In the genomic region with DNA sequence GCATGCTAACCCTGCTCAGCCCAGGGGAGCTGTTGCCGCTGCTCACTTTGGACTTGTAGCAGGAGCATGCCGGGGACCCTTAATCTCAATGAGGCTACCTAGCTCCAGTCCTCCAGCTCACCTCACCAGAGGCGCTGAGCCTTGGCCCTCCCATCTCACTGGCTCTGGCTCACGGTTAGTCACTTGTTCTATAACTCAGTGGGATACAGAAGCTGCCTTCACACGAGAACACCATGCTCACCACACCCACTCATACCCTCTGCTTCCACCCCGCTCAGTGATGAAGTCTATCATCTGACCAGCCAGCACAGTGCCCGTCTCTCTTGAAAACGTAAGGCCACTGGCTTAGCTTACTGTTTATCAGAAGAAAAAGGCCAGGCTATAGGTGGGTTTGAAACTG, we compare ENCODE assay signal across 28 mouse cellular contexts. TPM values are rescaled to one million over a fixed set of nuclear protein-coding genes. Genes with fewer than 3 reads are reported as not detected.
DNase-seq lines count a peak whose midpoint lies in the region; ATAC-seq lines count a peak whose summit lies in the region.
"Had no signal": no experiment of that assay in that cellular context is flagged by ENCODE, and none has a peak within 500 bp of the region (broad histone marks: within the 10 kb centered on the region; RNA-seq: fewer than 3 reads in every experiment).

No protein-coding gene starts in this region.

- peak; percentile 96 for ATAC-seq in frontal cortex, adult (ENCODE audit: low TSS enrichment)
- ATAC-seq: forebrain, embryonic 14.5 days; forebrain, embryonic 16.5 days had no signal

- no peak for DNase-seq in frontal cortex, postnatal 10 days (ENCODE audit: low spot score in 2 of 2)
- DNase-seq in heart, embryonic 10.5 days (ENCODE audit: low spot score), result peak; percentile 64
- DNase-seq in heart, postnatal 10 days, result no peak
- peak; percentile 48 for DNase-seq in right cerebral cortex, adult 18-20 months
- DNase-seq in right cerebral cortex, postnatal 14 days, result no peak
- peak; percentile 32 for DNase-seq in telencephalon, adult 2 months (ENCODE audit: low read depth, low spot score)
- no peak for DNase-seq in adrenal gland, adult 8-10 months
- DNase-seq: adrenal gland, adult 2 months; adrenal gland, postnatal 14 days; adrenal gland, postnatal 36 days; cerebellum, adult 11-12 months; cerebellum, adult 2 months; cerebellum, adult 9-11 months; cerebellum, postnatal 14 days; cerebellum, postnatal 36 days; embryo, embryonic 11 days had no signal

- WGBS in heart, embryonic 10.5 days, result 88% methylated on average over 8 of the region's 8 CpGs

- peaks cover 16% of the 10 kb centered on the region for H3K4me1 ChIP-seq in heart, embryonic 10.5 days
- H3K4me1 ChIP-seq: embryonic facial prominence, embryonic 13.5 days; embryonic facial prominence, embryonic 15.5 days; forebrain, embryonic 10.5 days; forebrain, embryonic 12.5 days had no signal

- H3K27ac ChIP-seq in heart, embryonic 10.5 days, result no peak overlapping the region
- H3K27ac ChIP-seq: embryonic facial prominence, embryonic 13.5 days; embryonic facial prominence, embryonic 15.5 days; forebrain, embryonic 10.5 days; forebrain, embryonic 12.5 days had no signal

- no peaks in the 10 kb centered on the region for H3K27me3 ChIP-seq in heart, embryonic 10.5 days (ENCODE audit: insufficient read depth, poor library complexity, severe bottlenecking)
- H3K27me3 ChIP-seq: embryonic facial prominence, embryonic 13.5 days; embryonic facial prominence, embryonic 15.5 days; forebrain, embryonic 12.5 days had no signal

- H3K36me3 ChIP-seq in heart, embryonic 10.5 days, result peaks cover 71% of the 10 kb centered on the region

- no peaks in the 10 kb centered on the region for H3K9me3 ChIP-seq in heart, embryonic 10.5 days
- H3K9me3 ChIP-seq: embryonic facial prominence, embryonic 13.5 days; embryonic facial prominence, embryonic 15.5 days; forebrain, embryonic 10.5 days; forebrain, embryonic 12.5 days had no signal

- intact Hi-C loops in heart, postnatal 10 days (cut with DNase I), result loop anchor here (5.0 kb wide), 1 partner anchor 208 kb away; no protein-coding TSS in a partner anchor

- H3K4me3 ChIP-seq in heart, embryonic 10.5 days, result no peak overlapping the region
- H3K4me3 ChIP-seq: embryonic facial prominence, embryonic 13.5 days; embryonic facial prominence, embryonic 15.5 days; erythroblast, embryonic 14.5 days; forebrain, embryonic 10.5 days; forebrain, embryonic 12.5 days had no signal

RNA-seq across cellular contexts. Expression of a gene that starts 37.8 kb away (rescaled TPM):
- 219 and 225 TPM in 2 replicates for polyA plus RNA-seq in heart, embryonic 10.5 days (2016; fragmentation: Nextera tagmentation; extraction: Ambion mirVana)
- total RNA-seq in heart, postnatal 10 days (2021), result 10 to 100 TPM; 84.6 to 90.3 TPM
- total RNA-seq in adrenal gland, adult 8-10 months (2022), result 10 to 100 TPM; 72.1 to 80.4 (median 78.2) TPM

RNA-seq across cellular contexts. Expression of a gene that starts 46.9 kb away (rescaled TPM):
- 2.7 and 4.1 TPM in 2 replicates for polyA plus RNA-seq in heart, embryonic 10.5 days (2016; fragmentation: Nextera tagmentation; extraction: Ambion mirVana)
- not detected for total RNA-seq in heart, postnatal 10 days (2021)
- total RNA-seq in adrenal gland, adult 8-10 months (2022), result 1 to 10 TPM in 1 of 4 experiments, not detected in 3; 5.3 TPM
- total RNA-seq: MEL had no signal
- polyA plus RNA-seq: adrenal gland, adult 2 months; brain, embryonic 14.5 days; C2C12; embryonic facial prominence, embryonic 11.5 days; erythroblast, embryonic 14.5 days; forebrain, embryonic 12.5 days; forebrain, embryonic 16.5 days had no signal

Comparison
In these comparisons a context has a peak if more than half of its experiments do, and no peak if none do; other contexts are left out.
1. DNase-seq: peak in heart, embryonic 10.5 days (single experiment), right cerebral cortex, adult 18-20 months (single experiment) and telencephalon, adult 2 months (single experiment); none in frontal cortex, postnatal 10 days (0 of 2), heart, postnatal 10 days (0 of 2), right cerebral cortex, postnatal 14 days (single experiment) and adrenal gland, adult 8-10 months (single experiment).